Mouse (Mus musculus): ENCODE data around the gene Gck. TPM values are rescaled to one million over a fixed set of nuclear protein-coding genes. Genes with fewer than 3 reads are reported as not detected.
"Not testable (repeated sequence)": the region's sequence is repeated elsewhere in the genome, so short reads cannot be mapped to it uniquely, and the experiment has no call there.

Gck gene
- polyA plus RNA-seq, 1 experiment, result not detected

DNA sequence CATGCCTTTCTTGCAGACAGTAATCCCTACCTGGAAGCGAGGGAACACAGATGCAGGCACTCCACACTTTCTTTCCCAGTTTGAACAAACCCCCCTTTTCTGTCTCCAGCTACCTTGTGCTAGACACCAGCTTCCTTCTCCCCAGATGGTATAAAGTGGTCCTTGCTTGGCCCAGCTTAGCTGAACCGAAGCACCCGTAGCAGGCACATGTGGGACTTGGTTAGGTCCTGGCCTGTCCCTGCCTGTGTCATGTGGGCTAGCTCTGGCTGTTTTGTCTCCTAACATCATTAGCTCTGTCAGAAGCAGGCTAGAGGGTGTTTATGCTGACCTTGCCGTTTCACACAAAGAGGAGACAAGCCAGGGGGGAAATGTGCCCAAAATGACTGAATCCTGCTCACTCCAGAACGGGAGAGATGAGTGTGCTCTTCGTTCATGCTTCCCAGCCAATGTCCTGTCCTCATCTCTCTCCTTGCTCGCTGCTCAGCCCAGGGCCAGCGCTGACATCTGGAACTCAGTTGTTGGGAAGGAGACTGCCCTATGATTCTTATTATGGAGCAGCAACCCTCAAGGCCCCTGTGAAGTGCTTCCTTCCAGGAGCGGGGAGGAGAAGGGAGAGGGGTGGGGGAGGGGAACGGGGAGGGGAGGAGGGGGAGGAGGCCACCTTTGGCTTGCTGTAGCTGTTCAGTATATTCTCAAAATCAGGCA is 1.2 kb downstream of the Gck start:
- 64% methylated on average over 10 of the region's 10 CpGs for WGBS
- Histone ChIP-seq H3K27ac (ENCODE audit: insufficient read depth, low read depth, low read length) (no peak overlapping the region), H3K4me3 (ENCODE audit: insufficient read depth, low read depth, low read length) (no peak overlapping the region), H3K4me1 (ENCODE audit: control insufficient read depth, insufficient read depth, low read length) (no peaks in the 10 kb centered on the region)
- TF ChIP-seq CTCF (IDR thresholded peaks at IDR 0.05; ENCODE audit: insufficient read depth, low read depth, low read length) (no peak), POLR2A (IDR thresholded peaks at IDR 0.05; ENCODE audit: insufficient read depth, low read depth, low read length) (no peak)

DNA sequence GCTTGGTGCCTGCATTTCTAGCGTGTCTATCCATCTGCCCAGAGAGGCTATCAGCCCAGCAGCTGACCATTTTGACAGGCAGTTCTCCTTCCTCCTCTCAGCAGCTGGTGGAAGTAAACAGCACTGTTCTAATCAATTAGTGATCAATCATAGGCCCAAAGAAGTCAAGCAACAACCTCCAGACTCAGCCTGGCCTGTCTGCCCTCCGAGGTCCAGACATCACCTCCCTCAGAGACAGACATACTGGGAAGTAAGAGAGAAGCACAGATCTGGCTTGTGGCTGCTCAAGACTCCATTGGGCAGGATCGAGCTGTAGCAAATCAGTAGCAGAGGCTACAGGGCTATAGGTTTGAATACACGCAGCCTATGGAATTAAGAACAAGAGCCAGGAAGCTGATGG is 2.1 kb downstream of the Gck start:
- WGBS, result 72% methylated on average over 4 of the region's 4 CpGs
- Histone ChIP-seq H3K4me1 (ENCODE audit: control insufficient read depth, insufficient read depth, low read length) (no peaks in the 10 kb centered on the region), H3K4me3 (ENCODE audit: insufficient read depth, low read depth, low read length) (no peak overlapping the region), H3K27ac (ENCODE audit: insufficient read depth, low read depth, low read length) (no peak overlapping the region)
- TF ChIP-seq POLR2A (IDR thresholded peaks at IDR 0.05; ENCODE audit: insufficient read depth, low read depth, low read length) (no peak), CTCF (IDR thresholded peaks at IDR 0.05; ENCODE audit: insufficient read depth, low read depth, low read length) (no peak)

DNA sequence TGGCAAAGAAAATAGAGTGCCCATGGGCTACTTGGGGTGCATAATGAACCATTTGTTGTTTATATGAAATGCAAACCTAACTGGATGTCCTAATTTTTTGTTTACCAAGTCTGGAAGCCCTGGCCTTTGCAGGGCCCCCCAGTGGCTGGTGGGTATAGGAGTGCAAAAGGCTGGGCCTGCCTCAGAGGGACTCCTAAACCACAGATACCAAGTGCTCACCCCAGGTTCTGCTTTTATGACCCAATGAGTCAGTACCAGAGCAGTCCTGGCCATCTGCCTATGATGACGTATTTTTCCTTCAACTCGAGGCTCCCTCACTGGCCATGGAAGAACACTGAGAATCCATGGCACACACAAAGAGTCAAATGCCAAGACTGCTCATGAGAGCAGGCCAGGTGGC is 4.8 kb downstream of the Gck start:
- Histone ChIP-seq H3K27ac (ENCODE audit: insufficient read depth, low read depth, low read length) (no peak overlapping the region), H3K4me1 (ENCODE audit: control insufficient read depth, insufficient read depth, low read length) (no peaks in the 10 kb centered on the region), H3K4me3 (ENCODE audit: insufficient read depth, low read depth, low read length) (no peak overlapping the region)
- 68% methylated on average over 2 of the region's 2 CpGs for WGBS
- no peak for TF ChIP-seq CTCF (IDR thresholded peaks at IDR 0.05; ENCODE audit: insufficient read depth, low read depth, low read length)
- TF ChIP-seq POLR2A (IDR thresholded peaks at IDR 0.05; ENCODE audit: insufficient read depth, low read depth, low read length), result no peak

DNA sequence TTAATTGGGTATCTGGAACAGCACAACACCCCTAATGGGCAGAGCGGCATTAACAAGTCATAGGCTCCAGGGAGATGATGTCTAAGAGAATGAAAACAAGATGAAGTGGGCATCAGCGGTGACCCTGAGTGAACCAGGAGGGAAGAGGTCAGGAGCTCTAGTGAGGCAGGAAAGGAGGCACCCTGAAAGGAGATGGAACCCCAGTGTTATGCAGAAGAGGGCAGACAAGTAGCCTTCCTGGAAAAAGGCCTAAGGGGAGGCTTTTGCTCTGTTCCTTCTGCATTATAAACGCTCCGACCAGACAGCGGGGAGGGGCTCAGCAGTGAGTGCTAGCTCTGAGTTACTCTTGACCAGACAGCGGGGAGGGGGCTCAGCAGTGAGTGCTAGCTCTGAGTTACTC is 6.9 kb downstream of the Gck start:
- Histone ChIP-seq H3K27ac (ENCODE audit: insufficient read depth, low read depth, low read length) (no peak overlapping the region), H3K4me1 (ENCODE audit: control insufficient read depth, insufficient read depth, low read length) (no peaks in the 10 kb centered on the region), H3K4me3 (ENCODE audit: insufficient read depth, low read depth, low read length) (no peak overlapping the region)
- TF ChIP-seq POLR2A (IDR thresholded peaks at IDR 0.05; ENCODE audit: insufficient read depth, low read depth, low read length) (no peak), CTCF (IDR thresholded peaks at IDR 0.05; ENCODE audit: insufficient read depth, low read depth, low read length) (no peak)
- 54% methylated on average over 6 of the region's 6 CpGs for WGBS

DNA sequence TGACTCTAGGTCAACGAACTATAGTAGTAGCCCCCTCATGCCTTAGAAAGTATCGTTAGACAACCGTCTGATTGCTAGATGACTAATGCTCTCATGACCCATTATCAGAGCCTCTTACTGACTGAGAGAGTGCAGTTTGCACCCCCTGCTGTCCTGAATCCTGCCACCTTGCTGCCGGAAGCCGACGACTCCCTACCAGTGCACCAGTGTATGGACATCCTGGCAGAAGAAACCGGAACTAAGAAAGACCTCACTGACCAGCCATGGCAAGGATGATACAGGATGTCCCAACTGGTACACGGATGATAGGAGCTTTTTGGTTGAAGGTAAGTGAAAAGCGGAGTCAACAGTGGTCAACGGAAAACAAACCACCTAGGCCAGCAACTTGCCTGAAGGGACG is 15.3 kb downstream of the Gck start:
- H3K4me1 ChIP-seq (ENCODE audit: control insufficient read depth, insufficient read depth, low read length); H3K4me3 ChIP-seq (ENCODE audit: insufficient read depth, low read depth, low read length); H3K27ac ChIP-seq (ENCODE audit: insufficient read depth, low read depth, low read length): not testable (repeated sequence)
- 94% methylated on average over 11 of the region's 11 CpGs for WGBS

DNA sequence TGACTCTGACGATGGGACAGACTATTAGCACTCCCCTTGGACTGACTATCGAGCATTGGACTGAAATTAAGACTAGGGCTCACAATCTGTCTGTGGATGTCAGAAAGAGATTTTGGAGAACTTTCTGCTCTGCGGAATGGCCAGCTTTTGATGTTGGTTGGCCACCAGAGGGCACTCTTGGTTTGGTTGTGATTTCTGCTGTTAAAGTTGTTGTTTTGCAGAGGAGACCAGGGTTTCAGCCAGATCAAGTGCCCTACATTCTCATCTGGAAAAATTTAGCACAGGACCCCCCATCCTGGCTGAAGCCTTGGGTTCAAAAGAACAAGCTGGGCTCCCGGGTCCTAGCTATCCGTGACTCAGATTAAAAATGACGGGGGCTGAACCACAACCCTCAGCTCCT is 17.9 kb downstream of the Gck start:
- not testable (repeated sequence) for H3K4me3 ChIP-seq (ENCODE audit: insufficient read depth, low read depth, low read length); H3K4me1 ChIP-seq (ENCODE audit: control insufficient read depth, insufficient read depth, low read length); H3K27ac ChIP-seq (ENCODE audit: insufficient read depth, low read depth, low read length)
- WGBS, result 84% methylated on average over 6 of the region's 6 CpGs

DNA sequence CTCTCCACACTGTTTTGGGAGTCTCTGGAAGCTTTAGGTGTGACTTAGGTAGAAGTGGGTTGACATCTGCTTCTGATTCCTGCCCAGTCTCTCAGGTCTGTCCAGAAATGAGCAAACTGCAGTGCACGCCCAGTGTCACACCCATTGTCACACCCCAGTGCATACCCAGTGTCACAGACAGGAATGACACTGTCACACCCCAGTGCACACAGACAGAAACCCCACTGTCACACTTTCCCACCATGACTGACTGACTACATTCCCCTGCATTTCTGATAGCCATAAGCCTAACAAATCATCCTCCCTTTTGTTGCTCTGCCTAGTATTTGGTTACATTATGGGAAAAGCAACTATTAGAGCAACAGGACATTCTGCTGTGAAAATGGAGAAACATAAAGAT is 19.3 kb downstream of the Gck start:
- no peaks in the 10 kb centered on the region for H3K4me1 ChIP-seq (ENCODE audit: control insufficient read depth, insufficient read depth, low read length)
- no peak for TF ChIP-seq CTCF (IDR thresholded peaks at IDR 0.05; ENCODE audit: insufficient read depth, low read depth, low read length)
- 82% methylated on average over 1 of the region's 1 CpGs for WGBS
- H3K27ac ChIP-seq (ENCODE audit: insufficient read depth, low read depth, low read length), result no peak overlapping the region
- H3K4me3 ChIP-seq (ENCODE audit: insufficient read depth, low read depth, low read length), result no peak overlapping the region

DNA sequence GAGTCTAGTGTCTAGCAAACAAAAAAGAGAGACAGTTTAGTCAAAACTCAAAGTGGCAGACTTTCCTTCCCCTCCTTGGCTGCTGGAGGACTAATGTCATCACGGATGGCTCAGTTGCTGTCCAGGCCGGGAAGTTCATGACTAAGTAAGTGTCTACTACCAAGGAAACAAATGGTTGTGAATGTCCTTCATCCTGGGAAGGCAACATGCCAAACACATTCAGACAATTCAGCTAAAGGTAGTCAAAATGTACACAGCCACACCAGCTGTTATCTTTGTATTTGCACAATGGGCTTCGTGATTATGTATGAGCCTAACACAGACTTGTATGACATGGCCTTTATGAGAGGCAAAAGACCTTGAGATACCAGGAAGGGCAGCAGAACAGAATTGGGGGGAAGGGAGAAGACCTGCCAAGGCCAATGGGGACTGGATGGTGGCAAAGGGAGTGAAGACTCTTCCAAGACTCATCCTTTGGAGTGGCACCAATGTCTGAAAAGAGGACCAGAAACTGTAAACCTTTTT is 23.1 kb downstream of the Gck start:
- 85% methylated on average over 3 of the region's 3 CpGs for WGBS
- no peak overlapping the region for H3K4me3 ChIP-seq (ENCODE audit: insufficient read depth, low read depth, low read length)
- H3K27ac ChIP-seq (ENCODE audit: insufficient read depth, low read depth, low read length), result no peak overlapping the region
- H3K4me1 ChIP-seq (ENCODE audit: control insufficient read depth, insufficient read depth, low read length), result no peaks in the 10 kb centered on the region
- TF ChIP-seq CTCF (IDR thresholded peaks at IDR 0.05; ENCODE audit: insufficient read depth, low read depth, low read length) (no peak), POLR2A (IDR thresholded peaks at IDR 0.05; ENCODE audit: insufficient read depth, low read depth, low read length) (no peak)

DNA sequence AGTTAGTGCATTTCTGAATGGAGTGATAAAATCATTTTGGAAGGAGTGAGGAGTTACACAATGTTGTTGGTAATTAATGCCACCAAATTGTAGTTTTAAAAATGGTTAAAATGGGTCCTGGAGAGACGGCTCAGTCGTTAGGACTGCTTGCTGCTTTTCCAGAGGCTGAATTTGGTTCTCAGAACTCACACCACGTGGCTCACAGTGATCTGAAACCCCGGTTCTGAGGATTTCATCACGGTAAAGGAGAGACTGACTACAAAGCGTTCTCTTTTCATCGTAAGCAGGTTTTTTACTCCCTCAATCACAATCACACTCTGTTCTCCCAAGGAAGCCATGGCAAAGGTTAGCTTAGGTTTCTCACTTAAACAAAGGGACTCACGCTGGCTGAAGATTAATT is 25.2 kb downstream of the Gck start:
- WGBS, result 31% methylated on average over 8 of the region's 8 CpGs
- no peaks in the 10 kb centered on the region for H3K4me1 ChIP-seq (ENCODE audit: control insufficient read depth, insufficient read depth, low read length)
- no peak overlapping the region for H3K27ac ChIP-seq (ENCODE audit: insufficient read depth, low read depth, low read length)
- H3K4me3 ChIP-seq (ENCODE audit: insufficient read depth, low read depth, low read length), result no peak overlapping the region
- no peak for TF ChIP-seq CTCF (IDR thresholded peaks at IDR 0.05; ENCODE audit: insufficient read depth, low read depth, low read length)
- TF ChIP-seq POLR2A (IDR thresholded peaks at IDR 0.05; ENCODE audit: insufficient read depth, low read depth, low read length), result no peak

DNA sequence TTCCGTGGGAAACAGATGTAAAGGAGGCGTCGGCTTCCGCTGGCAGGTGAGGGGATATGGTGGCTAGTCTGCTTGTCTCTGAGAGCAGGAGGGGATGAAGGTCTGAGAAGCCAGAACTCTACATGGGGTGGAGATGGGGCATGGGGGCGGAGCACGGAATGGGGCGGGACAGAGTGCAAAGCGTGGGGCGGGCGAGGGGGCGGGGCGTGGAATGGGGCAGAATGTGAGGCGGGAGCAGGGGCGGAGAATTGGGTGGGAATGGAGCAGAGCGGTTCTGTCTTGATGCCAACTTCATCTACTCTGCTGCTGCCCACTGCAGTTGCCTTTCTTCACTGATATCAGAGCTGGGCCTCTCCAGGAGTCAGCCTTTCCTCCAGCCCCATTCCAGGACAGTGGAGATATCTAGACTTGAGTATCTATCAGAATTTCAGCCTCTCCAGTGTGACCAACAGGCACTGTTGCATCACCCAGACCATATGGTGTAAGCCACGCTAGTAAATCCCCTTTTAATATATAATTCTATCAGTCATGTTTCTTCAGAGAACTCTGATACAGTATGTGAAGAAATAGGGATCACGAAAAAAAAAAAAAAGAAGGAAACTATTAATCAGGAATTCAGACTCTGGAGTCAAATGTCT is 29.4 kb downstream of the Gck start:
- Histone ChIP-seq H3K27ac (ENCODE audit: insufficient read depth, low read depth, low read length) (no peak overlapping the region), H3K4me1 (ENCODE audit: control insufficient read depth, insufficient read depth, low read length) (no peaks in the 10 kb centered on the region), H3K4me3 (ENCODE audit: insufficient read depth, low read depth, low read length) (no peak overlapping the region)
- no peak for TF ChIP-seq POLR2A (IDR thresholded peaks at IDR 0.05; ENCODE audit: insufficient read depth, low read depth, low read length)
- no peak for TF ChIP-seq CTCF (IDR thresholded peaks at IDR 0.05; ENCODE audit: insufficient read depth, low read depth, low read length)
- WGBS, result 41% methylated on average over 17 of the region's 17 CpGs
